12 mouse cellular contexts compared by ENCODE assay signal in the genomic region with DNA sequence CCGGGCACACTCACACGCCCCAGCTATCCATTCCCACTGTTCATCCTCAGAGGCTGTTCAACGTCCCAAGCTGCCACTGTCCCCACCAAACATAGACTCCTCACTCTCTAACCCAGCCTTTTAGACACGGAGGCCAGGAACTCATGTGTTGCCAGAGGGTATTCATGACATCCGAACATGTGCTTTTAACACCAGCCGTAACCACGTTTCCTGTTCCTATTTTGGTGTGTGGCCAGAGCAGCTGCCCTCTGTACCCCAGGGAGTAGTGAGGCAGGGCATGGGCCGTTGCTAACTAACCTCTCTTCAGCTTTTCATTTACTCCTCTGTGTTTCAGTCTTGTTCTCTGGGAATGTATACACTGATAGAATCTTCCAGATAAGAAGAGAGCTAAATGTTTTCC.
A peak's percentile ranks its signal among the peaks of the same experiment; 100 is the strongest.
DNase-seq lines count a peak whose midpoint lies in the region; ATAC-seq and TF ChIP-seq lines count a peak whose summit lies in the region.
"Had no signal": no experiment of that assay in that cellular context is flagged by ENCODE, and none has a peak within 500 bp of the region (broad histone marks: within the 10 kb centered on the region; RNA-seq: fewer than 3 reads in every experiment).

No protein-coding gene starts in this region.

- DNase-seq in embryonic facial prominence, embryonic 11.5 days (ENCODE audit: low spot score), result peak; percentile 17
- no peak for DNase-seq in embryonic facial prominence, embryonic 10.5 days (ENCODE audit: low spot score)
- DNase-seq in A20 (ENCODE audit: low read depth, low spot score), result peak; percentile 71
- DNase-seq in gastrocnemius, adult 2 months, result peak; percentile 57
- peak; percentile 22 for DNase-seq in spleen, adult 12 weeks (ENCODE audit: low spot score)
- no peak for DNase-seq in ovary, postnatal 36 days (ENCODE audit: low spot score)
- no peak for DNase-seq in testis, postnatal 10 days (ENCODE audit: low spot score)
- DNase-seq: cerebellum, postnatal 14 days; liver, embryonic 13.5 days had no signal

- H3K9me3 ChIP-seq in embryonic facial prominence, embryonic 11.5 days (replicated peaks; ENCODE audit: control insufficient read depth, low read length), result no peaks in the 10 kb centered on the region
- no peaks in the 10 kb centered on the region for H3K9me3 ChIP-seq in embryonic facial prominence, embryonic 10.5 days
- H3K9me3 ChIP-seq: heart, embryonic 13.5 days; liver, embryonic 13.5 days had no signal

- no peaks in the 10 kb centered on the region for H3K4me1 ChIP-seq in embryonic facial prominence, embryonic 11.5 days (ENCODE audit: control insufficient read depth, insufficient read depth, low read length)
- peaks cover 11% of the 10 kb centered on the region for H3K4me1 ChIP-seq in embryonic facial prominence, embryonic 10.5 days
- H3K4me1 ChIP-seq: heart, embryonic 13.5 days; liver, embryonic 13.5 days had no signal

- H3K27me3 ChIP-seq in embryonic facial prominence, embryonic 11.5 days (ENCODE audit: control insufficient read depth, insufficient read depth, low read length), result no peaks in the 10 kb centered on the region
- no peaks in the 10 kb centered on the region for H3K27me3 ChIP-seq in embryonic facial prominence, embryonic 10.5 days (replicated peaks; ENCODE audit: low read depth, poor library complexity, severe bottlenecking)
- H3K27me3 ChIP-seq: liver, embryonic 13.5 days had no signal

- H3K36me3 ChIP-seq in embryonic facial prominence, embryonic 11.5 days (replicated peaks; ENCODE audit: control insufficient read depth, insufficient read depth, low read depth, low read length), result no peaks in the 10 kb centered on the region
- no peaks in the 10 kb centered on the region for H3K36me3 ChIP-seq in embryonic facial prominence, embryonic 10.5 days (replicated peaks)
- H3K36me3 ChIP-seq: heart, embryonic 13.5 days; liver, embryonic 13.5 days had no signal

- no peak for ATAC-seq in embryonic facial prominence, embryonic 11.5 days (replicated peaks; ENCODE audit: insufficient number of reproducible peaks, low FRiP score, low TSS enrichment, low read depth)
- no peak for ATAC-seq in erythroid progenitor cell, adult 5-6 weeks (replicated peaks; ENCODE audit: low FRiP score, poor library complexity, severe bottlenecking)
- ATAC-seq: intestine, embryonic 16.5 days had no signal

- intact Hi-C loops in gastrocnemius, adult 2 months (cut with DNase I), result no loop called here

- no peak overlapping the region for H3K27ac ChIP-seq in embryonic facial prominence, embryonic 11.5 days (replicated peaks; ENCODE audit: low read depth, low read length)
- H3K27ac ChIP-seq in embryonic facial prominence, embryonic 10.5 days (replicated peaks), result no peak overlapping the region
- no peak overlapping the region for H3K27ac ChIP-seq in gastrocnemius, adult 2 months
- H3K27ac ChIP-seq: heart, embryonic 13.5 days; liver, embryonic 13.5 days had no signal

- H3K4me3 ChIP-seq in embryonic facial prominence, embryonic 11.5 days (ENCODE audit: low read depth, low read length), result no peak overlapping the region
- no peak overlapping the region for H3K4me3 ChIP-seq in embryonic facial prominence, embryonic 10.5 days
- no peak overlapping the region for H3K4me3 ChIP-seq in gastrocnemius, adult 2 months
- H3K4me3 ChIP-seq: heart, embryonic 13.5 days; liver, embryonic 13.5 days had no signal

- no peak for TF ChIP-seq CTCF in gastrocnemius, adult 2 months (IDR thresholded peaks at IDR 0.05)

- no peak overlapping the region for H3K4me2 ChIP-seq in embryonic facial prominence, embryonic 11.5 days (ENCODE audit: low read depth, low read length)
- H3K4me2 ChIP-seq: heart, embryonic 13.5 days; liver, embryonic 13.5 days had no signal

- no peak overlapping the region for H3K9ac ChIP-seq in embryonic facial prominence, embryonic 11.5 days (replicated peaks; ENCODE audit: low read length)
- H3K9ac ChIP-seq: heart, embryonic 13.5 days; liver, embryonic 13.5 days had no signal

- WGBS in embryonic facial prominence, embryonic 11.5 days, result 35% methylated on average over 8 of the region's 8 CpGs
- 46% methylated on average over 8 of the region's 8 CpGs for WGBS in embryonic facial prominence, embryonic 10.5 days

Comparison
In these comparisons a context has a peak if more than half of its experiments do, and no peak if none do; other contexts are left out.
1. DNase-seq: peak in embryonic facial prominence, embryonic 11.5 days (single experiment), A20 (single experiment), gastrocnemius, adult 2 months (single experiment) and spleen, adult 12 weeks (single experiment); none in embryonic facial prominence, embryonic 10.5 days (single experiment), ovary, postnatal 36 days (single experiment) and testis, postnatal 10 days (single experiment).